Comparison of ENCODE assay signal across 8 mouse cellular contexts in genomic region chr13:10187926-10188325, GRCm38 (mm10).
"Had no signal": no experiment of that assay in that cellular context is flagged by ENCODE, and none has a peak within 500 bp of the region (broad histone marks: within the 10 kb centered on the region; RNA-seq: fewer than 3 reads in every experiment).

No protein-coding gene starts in this region.

- DNase-seq: kidney, adult 11 months; kidney, adult 9 months; kidney, postnatal 36 days; layer of hippocampus, adult 9-11 months; layer of hippocampus, postnatal 36 days; left cerebral cortex, postnatal 4 days; lung, adult 18-20 months; retina, postnatal 1 day had no signal
